Mouse (Mus musculus) B cell, adult 2 months (primary cell): ENCODE data around the gene Slc51a.

Experiments
- DNase-seq, 2 experiments: peaks; one replicate each; pipeline ENCODE4 v3.0.0; 2022

The Slc51a gene

DNA sequence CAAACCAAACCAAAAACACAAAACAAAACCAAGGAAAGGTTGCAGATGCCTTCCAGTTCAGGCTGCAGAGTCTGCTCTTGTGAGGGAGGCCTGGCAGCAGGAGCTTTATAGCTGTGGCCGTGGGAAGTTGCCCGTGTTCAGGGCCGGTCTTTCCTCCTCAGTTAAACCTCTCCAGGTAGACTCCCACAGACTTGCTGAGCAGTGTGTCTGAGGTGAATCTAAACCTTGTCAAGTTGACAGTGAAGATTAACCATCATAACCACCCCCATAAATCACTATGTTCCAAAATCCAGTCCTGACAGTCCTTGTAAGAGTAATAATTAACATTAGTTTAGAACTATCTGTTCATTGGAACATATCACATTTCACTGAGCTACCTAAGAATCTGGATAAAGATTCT, 60.2 kb downstream of the Slc51a start:
- DNase-seq = no peak
